Mouse (Mus musculus) embryo, embryonic 11.5 days (tissue): ENCODE results near the gene Stat5b.

Source experiments
- DNase-seq: peaks from one replicate; pipeline ENCODE4 v3.0.0-alpha.2; 2012; ENCODE audit warnings: low read depth, low spot score

The Stat5b gene

GRCm38 (mm10) chr11:100842025-100842424 lies 8.5 kb downstream of the Stat5b start:
- no peak for DNase-seq

- no peak for DNase-seq
These were observed 9.7 kb downstream of the Stat5b start for GRCm38 (mm10) chr11:100840866-100841265.

GRCm38 (mm10) chr11:100839523-100839922 lies 11.0 kb downstream of the Stat5b start:
- DNase-seq, result no peak

GRCm38 (mm10) chr11:100838894-100839293 lies 11.6 kb downstream of the Stat5b start:
- no peak for DNase-seq

GRCm38 (mm10) chr11:100836923-100837702 lies 13.4 kb downstream of the Stat5b start:
- DNase-seq, result no peak

- no peak for DNase-seq
These were observed 17.1 kb downstream of the Stat5b start for GRCm38 (mm10) chr11:100833466-100833865.

DNA sequence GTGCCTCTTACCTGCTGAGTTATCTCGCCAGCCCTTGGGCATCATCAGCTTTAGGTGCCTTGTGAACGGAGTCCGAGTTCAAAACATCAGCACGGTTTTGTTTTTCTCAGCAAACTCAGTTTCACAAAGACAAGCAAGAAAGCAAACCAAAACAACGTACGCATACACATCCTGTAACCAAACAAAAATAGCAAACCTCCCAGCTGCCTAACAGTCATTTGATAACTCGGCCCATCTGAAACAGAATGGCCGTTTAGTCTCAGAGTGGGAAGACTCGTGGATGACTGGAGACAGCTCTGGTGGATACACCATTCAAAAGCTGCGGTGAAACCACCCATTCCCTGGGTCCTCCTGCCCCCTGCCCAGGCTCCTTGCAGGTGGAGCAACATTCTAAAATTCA lies 19.1 kb downstream of the Stat5b start:
- DNase-seq, result no peak

DNA sequence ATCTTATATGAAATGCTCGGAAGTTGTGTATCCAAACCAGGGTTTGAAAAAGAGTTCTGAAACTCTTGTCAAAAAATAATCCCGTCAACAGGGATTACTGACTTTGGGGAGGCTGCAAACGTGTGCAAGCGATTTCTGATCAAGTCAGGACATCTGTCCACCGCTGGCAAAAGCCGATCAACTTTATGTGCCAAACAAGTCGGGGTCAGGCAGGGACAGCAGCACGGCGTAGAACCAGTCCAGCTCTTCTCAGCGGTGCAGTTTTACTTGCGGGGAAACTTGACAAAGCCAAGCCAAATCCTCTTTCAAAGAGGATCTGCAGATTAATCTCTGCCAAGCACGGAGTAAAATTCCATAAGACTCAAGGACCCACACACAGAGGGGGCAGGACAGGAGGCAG lies 20.8 kb downstream of the Stat5b start:
- no peak for DNase-seq

GRCm38 (mm10) chr11:100828676-100829151 lies 21.8 kb downstream of the Stat5b start:
- no peak for DNase-seq

DNA sequence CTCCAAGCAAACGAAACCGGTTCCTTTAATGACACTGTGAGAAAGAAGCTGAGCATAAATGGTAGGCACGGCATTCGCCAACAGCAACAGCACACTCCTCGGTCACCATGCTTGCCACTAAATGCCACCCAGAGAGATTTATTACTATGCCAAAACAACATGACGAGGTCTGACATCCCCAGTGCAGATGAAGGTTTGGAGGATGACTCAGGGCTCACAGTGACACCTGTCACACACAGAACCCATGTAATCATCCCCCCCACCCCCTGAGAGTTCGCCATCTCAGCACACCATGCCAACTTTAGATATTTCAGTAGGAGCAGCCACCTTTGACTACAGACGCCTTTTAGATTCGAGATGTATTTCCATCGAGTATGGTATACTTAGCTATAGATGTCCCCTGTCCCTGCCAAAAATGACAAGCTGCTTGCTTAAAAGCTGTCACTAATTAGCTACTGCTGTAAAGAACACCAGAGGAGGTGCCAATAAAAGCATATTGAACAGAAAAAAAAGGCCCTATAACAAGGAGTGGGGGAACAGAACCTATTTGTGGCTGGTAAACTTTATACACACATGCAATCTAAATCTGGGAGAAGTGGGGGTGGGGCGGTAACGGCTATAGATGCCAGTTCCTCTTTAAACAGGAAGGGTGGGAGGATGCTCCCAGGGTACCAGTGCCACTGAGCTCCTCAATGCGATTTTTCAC lies 24.2 kb downstream of the Stat5b start:
- no peak for DNase-seq

- no peak for DNase-seq
These were observed 25.1 kb downstream of the Stat5b start for GRCm38 (mm10) chr11:100825451-100825850.

GRCm38 (mm10) chr11:100824496-100824895 lies 26.0 kb downstream of the Stat5b start:
- DNase-seq, result no peak

GRCm38 (mm10) chr11:100823543-100824313 lies 26.8 kb downstream of the Stat5b start:
- DNase-seq, result no peak

GRCm38 (mm10) chr11:100822365-100822764 lies 28.2 kb downstream of the Stat5b start:
- DNase-seq, result no peak

GRCm38 (mm10) chr11:100821605-100822220 lies 28.8 kb downstream of the Stat5b start:
- no peak for DNase-seq

- DNase-seq, result no peak
These were observed 30.5 kb downstream of the Stat5b start for GRCm38 (mm10) chr11:100820047-100820446.

DNA sequence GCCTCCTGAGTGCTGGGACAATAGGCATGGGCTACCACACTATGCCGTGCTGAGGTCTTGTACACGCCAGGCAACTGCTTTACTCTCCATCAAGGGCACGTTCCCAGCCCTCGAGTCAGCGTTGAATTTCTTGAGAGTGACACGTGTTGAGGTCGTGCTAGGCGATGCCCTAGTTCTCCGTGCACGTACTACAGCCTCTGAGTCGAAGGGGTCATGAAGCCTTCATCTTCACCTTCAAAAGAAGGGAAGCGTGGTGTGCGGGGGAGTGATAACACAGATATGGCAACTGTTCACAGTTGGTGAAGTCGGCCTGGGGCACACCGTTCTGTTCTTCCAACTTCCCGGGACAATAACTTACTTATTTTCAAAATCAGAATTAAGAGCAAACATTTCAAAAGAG lies 30.9 kb downstream of the Stat5b start:
- DNase-seq, result no peak

GRCm38 (mm10) chr11:100819048-100819447 lies 31.5 kb downstream of the Stat5b start:
- DNase-seq, result no peak

DNA sequence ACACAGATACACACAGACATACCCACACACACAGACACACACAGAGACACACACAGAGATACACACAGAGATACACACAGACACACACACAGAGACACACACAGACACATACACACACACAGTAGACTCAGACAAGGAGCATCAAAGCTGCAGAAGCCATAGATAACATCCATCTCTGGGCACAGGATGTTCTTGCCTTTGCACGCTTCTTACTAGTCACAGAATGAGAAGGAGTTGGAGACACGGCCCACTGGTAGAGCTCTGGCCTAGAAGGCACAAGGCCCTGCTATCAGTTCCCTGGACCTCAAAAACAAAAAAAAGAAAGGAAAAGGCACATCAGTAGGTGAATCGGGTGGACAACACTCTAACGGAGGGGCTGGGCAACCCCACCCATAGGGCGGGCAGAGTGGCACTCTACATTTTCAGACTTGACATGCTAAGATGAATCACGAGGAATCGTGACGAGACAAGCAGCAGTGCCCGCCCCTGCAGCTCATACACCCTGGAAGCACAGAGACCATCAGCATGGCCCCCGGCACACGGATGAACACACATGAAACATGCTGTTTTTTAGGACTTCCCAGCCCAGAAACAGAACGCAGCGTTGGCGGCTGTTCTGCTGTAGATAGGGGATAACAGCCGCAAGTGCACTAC lies 32.0 kb downstream of the Stat5b start:
- DNase-seq, result no peak

DNA sequence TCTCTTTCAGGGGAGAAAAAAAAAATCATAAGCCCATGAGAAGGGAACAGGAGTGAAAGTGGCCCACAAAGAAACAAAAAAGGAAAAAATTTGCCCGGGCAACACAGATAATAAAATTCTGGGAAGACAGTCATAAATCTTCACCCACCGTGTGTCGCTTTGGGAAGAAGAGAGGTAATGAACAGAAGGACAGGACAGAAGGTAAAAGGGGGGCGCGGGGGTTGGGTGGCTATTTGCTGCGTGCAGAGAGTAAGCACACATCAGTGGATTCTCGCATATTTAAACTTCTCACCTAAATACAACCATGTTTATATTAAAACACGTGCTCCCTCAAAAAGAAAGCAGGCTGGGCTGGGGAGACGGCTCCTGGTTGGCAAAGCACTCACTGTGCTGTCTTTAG lies 33.2 kb downstream of the Stat5b start:
- DNase-seq, result no peak

DNA sequence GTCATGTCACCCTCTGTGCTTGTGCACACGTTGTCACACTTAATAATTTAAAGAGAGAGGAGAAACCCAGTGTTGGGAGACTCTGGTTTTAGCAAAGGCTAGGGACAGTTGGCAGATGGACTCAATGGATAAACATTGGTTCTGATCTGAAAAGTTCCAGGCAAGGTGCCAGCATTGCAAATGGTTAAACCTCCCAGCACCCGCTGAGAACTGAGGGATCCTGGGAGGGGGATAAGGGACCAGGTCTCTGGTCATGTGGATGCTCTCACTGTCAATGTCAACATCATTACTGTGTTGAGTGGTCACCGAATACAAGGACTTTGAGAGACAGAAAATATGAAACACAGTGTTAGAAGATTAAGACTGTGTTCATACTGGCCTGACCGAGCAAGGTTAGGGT lies 33.7 kb downstream of the Stat5b start:
- DNase-seq, result no peak
